Comparison of ENCODE assay signal across 8 mouse cellular contexts in genomic region chr10:121351066-121351581, GRCm38 (mm10). TPM values are rescaled to one million over a fixed set of nuclear protein-coding genes. Genes with fewer than 3 reads are reported as not detected.
DNase-seq lines count a peak whose midpoint lies in the region; ATAC-seq lines count a peak whose summit lies in the region.

Gene Tbc1d30 (minus strand): TSS chr10:121351278.

- H3K4me2 ChIP-seq in forebrain, embryonic 12.5 days = peak within 1 kb of the TSS; percentile 95

- DNase-seq in cerebellum, adult 9-10 months = no peak
- DNase-seq in adrenal gland, postnatal 36 days = peak; percentile 78 to 81
- DNase-seq in hindbrain, embryonic 10.5 days (ENCODE audit: low spot score) = peak; percentile 61
- no peak for DNase-seq in layer of hippocampus, postnatal 25 days (ENCODE audit: extremely low spot score in 1 of 2, low spot score in 1 of 2)
- DNase-seq in lung, postnatal 14 days = peak; percentile 81
- peak; percentile 67 for DNase-seq in retina, postnatal 1 day

- WGBS in forebrain, embryonic 12.5 days = under 1% methylated on average over 60 of the region's 61 CpGs
- under 1% methylated on average over 61 of the region's 61 CpGs for WGBS in hindbrain, embryonic 10.5 days

- H3K4me3 ChIP-seq in forebrain, embryonic 12.5 days (replicated peaks) = peak within 1 kb of the TSS; percentile 52
- peak within 1 kb of the TSS; percentile 64 for H3K4me3 ChIP-seq in hindbrain, embryonic 10.5 days

- H3K27me3 ChIP-seq in forebrain, embryonic 12.5 days = peaks cover 36% of the 10 kb centered on the region
- peaks cover 53% of the 10 kb centered on the region for H3K27me3 ChIP-seq in hindbrain, embryonic 10.5 days (ENCODE audit: insufficient read depth, poor library complexity, severe bottlenecking)

- H3K27ac ChIP-seq in forebrain, embryonic 12.5 days = 0 out of 2 replicates have a peak within 1 kb of the TSS, but pooled peaks have one; percentile 3
- H3K27ac ChIP-seq in hindbrain, embryonic 10.5 days = peak within 1 kb of the TSS; percentile 75

- ATAC-seq in cerebellum, adult (ENCODE audit: insufficient number of reproducible peaks, low FRiP score, low TSS enrichment) = peak; percentile 45
- peak; percentile 79; the same call in 1 of the 2 replicates for ATAC-seq in forebrain, embryonic 12.5 days (ENCODE audit: low FRiP score)

- H3K4me1 ChIP-seq in forebrain, embryonic 12.5 days = peaks cover 15% of the 10 kb centered on the region
- H3K4me1 ChIP-seq in hindbrain, embryonic 10.5 days (replicated peaks) = peaks cover 20% of the 10 kb centered on the region

- H3K9me3 ChIP-seq in forebrain, embryonic 12.5 days = 0 out of 2 replicates have a peak, but pooled peaks cover 7% of the 10 kb centered on the region
- peaks cover 10% of the 10 kb centered on the region; the same call in 1 of the 2 replicates for H3K9me3 ChIP-seq in hindbrain, embryonic 10.5 days

- peak within 1 kb of the TSS; percentile 38 for H3K9ac ChIP-seq in forebrain, embryonic 12.5 days

- H3K36me3 ChIP-seq in forebrain, embryonic 12.5 days (replicated peaks) = no peaks in the 10 kb centered on the region
- H3K36me3 ChIP-seq in hindbrain, embryonic 10.5 days = no peaks in the 10 kb centered on the region

RNA-seq across cellular contexts. Expression of gene Tbc1d30, which starts in this region (rescaled TPM):
- total RNA-seq in adrenal gland, postnatal 36 days (2021) = 10 to 100 TPM in 1 of 2 experiments, 1 to 10 TPM in 1; 3.1 to 10.6 TPM
- 5.0 and 6.2 TPM in 2 replicates for polyA plus RNA-seq in forebrain, embryonic 12.5 days (2016; fragmentation: Nextera tagmentation; extraction: Ambion mirVana)
- polyA plus RNA-seq in hindbrain, embryonic 10.5 days (2016; fragmentation: Nextera tagmentation; extraction: Ambion mirVana) = 3.1 and 4.1 TPM in 2 replicates
- 10 to 100 TPM; 40.7 to 41.3 TPM for total RNA-seq in layer of hippocampus, postnatal 25 days (2021)

Comparison
In these comparisons a context has a peak if more than half of its experiments do, and no peak if none do; other contexts are left out.
1. DNase-seq: peak in adrenal gland, postnatal 36 days (2 of 2), hindbrain, embryonic 10.5 days (single experiment), lung, postnatal 14 days (single experiment) and retina, postnatal 1 day (single experiment); none in cerebellum, adult 9-10 months (single experiment) and layer of hippocampus, postnatal 25 days (0 of 2).